Mouse (Mus musculus): ENCODE results near the gene Ccr3.

GRCm38 (mm10) chr9:123982720-123983119 is 39.1 kb upstream of the Ccr3 start:
- no peak for TF ChIP-seq POLR2A (IDR thresholded peaks at IDR 0.05; ENCODE audit: control insufficient read depth, extremely low read depth, insufficient read depth, low read length, poor library complexity)
- TF ChIP-seq CTCF (IDR thresholded peaks at IDR 0.05; ENCODE audit: borderline replicate concordance, control insufficient read depth, extremely low read depth, insufficient read depth, low read length, poor library complexity) = no peak
